Comparison of ENCODE assay signal across 19 mouse cellular contexts in genomic region chr10:120338841-120339240, GRCm38 (mm10).
DNase-seq lines count a peak whose midpoint lies in the region; ATAC-seq and TF ChIP-seq lines count a peak whose summit lies in the region.
"Had no signal": no experiment of that assay in that cellular context is flagged by ENCODE, and none has a peak within 500 bp of the region (broad histone marks: within the 10 kb centered on the region; RNA-seq: fewer than 3 reads in every experiment).

No protein-coding gene starts in this region.

- no peak for TF ChIP-seq CTCF in kidney, adult 2 months (conservative IDR thresholded peaks at IDR 0.05; ENCODE audit: insufficient read depth, insufficient read length, low read depth, low read length)

- no peaks in the 10 kb centered on the region for H3K36me3 ChIP-seq in midbrain, embryonic 11.5 days (ENCODE audit: control insufficient read depth, insufficient read depth, low read length)
- H3K36me3 ChIP-seq in midbrain, embryonic 16.5 days (ENCODE audit: control insufficient read depth, insufficient read depth, low read length), result no peaks in the 10 kb centered on the region
- H3K36me3 ChIP-seq in embryonic facial prominence, embryonic 13.5 days, result no peaks in the 10 kb centered on the region
- no peaks in the 10 kb centered on the region for H3K36me3 ChIP-seq in kidney, adult 2 months (ENCODE audit: control insufficient read depth, insufficient read depth, low read length)
- H3K36me3 ChIP-seq: heart, embryonic 12.5 days; hindbrain, embryonic 15.5 days had no signal

- no peak overlapping the region for H3K27ac ChIP-seq in midbrain, embryonic 11.5 days (ENCODE audit: low read depth, low read length)
- H3K27ac ChIP-seq in midbrain, embryonic 16.5 days (ENCODE audit: low read length), result no peak overlapping the region
- H3K27ac ChIP-seq in embryonic facial prominence, embryonic 13.5 days, result peak overlapping the region; percentile 22; the same call in 1 of the 2 replicates
- H3K27ac ChIP-seq in kidney, adult 2 months (ENCODE audit: insufficient read depth, low read depth, low read length), result no peak overlapping the region
- H3K27ac ChIP-seq: hindbrain, embryonic 15.5 days had no signal

- no peaks in the 10 kb centered on the region for H3K9me3 ChIP-seq in midbrain, embryonic 11.5 days (ENCODE audit: control insufficient read depth, low read length)
- no peaks in the 10 kb centered on the region for H3K9me3 ChIP-seq in midbrain, embryonic 16.5 days (replicated peaks; ENCODE audit: control insufficient read depth, low read length, poor library complexity, severe bottlenecking)
- no peaks in the 10 kb centered on the region; the same call in 1 of the 2 replicates for H3K9me3 ChIP-seq in embryonic facial prominence, embryonic 13.5 days
- H3K9me3 ChIP-seq: hindbrain, embryonic 15.5 days had no signal

- H3K4me3 ChIP-seq in midbrain, embryonic 11.5 days (ENCODE audit: low read depth, low read length), result no peak overlapping the region
- H3K4me3 ChIP-seq in midbrain, embryonic 16.5 days (ENCODE audit: low read depth, low read length), result no peak overlapping the region
- no peak overlapping the region for H3K4me3 ChIP-seq in embryonic facial prominence, embryonic 13.5 days
- H3K4me3 ChIP-seq in kidney, adult 2 months (ENCODE audit: insufficient read depth, low read depth, low read length), result no peak overlapping the region
- H3K4me3 ChIP-seq: heart, embryonic 12.5 days; hindbrain, embryonic 15.5 days had no signal

- H3K4me2 ChIP-seq in midbrain, embryonic 11.5 days, result no peak overlapping the region
- no peak overlapping the region for H3K4me2 ChIP-seq in midbrain, embryonic 16.5 days (ENCODE audit: low read length)
- H3K4me2 ChIP-seq in embryonic facial prominence, embryonic 13.5 days, result no peak overlapping the region
- H3K4me2 ChIP-seq: heart, embryonic 12.5 days; hindbrain, embryonic 15.5 days had no signal

- no peaks in the 10 kb centered on the region for H3K4me1 ChIP-seq in midbrain, embryonic 11.5 days (ENCODE audit: control insufficient read depth, insufficient read depth, low read length)
- no peaks in the 10 kb centered on the region for H3K4me1 ChIP-seq in midbrain, embryonic 16.5 days (ENCODE audit: control insufficient read depth, insufficient read depth, low read length)
- peaks cover 8% of the 10 kb centered on the region; the same call in 1 of the 2 replicates for H3K4me1 ChIP-seq in embryonic facial prominence, embryonic 13.5 days
- H3K4me1 ChIP-seq in kidney, adult 2 months (ENCODE audit: control insufficient read depth, insufficient read depth, low read length), result no peaks in the 10 kb centered on the region
- H3K4me1 ChIP-seq: heart, embryonic 12.5 days; hindbrain, embryonic 15.5 days had no signal

- ATAC-seq in midbrain, embryonic 11.5 days (ENCODE audit: low FRiP score), result no peak
- no peak for ATAC-seq in midbrain, embryonic 16.5 days
- ATAC-seq in embryonic facial prominence, embryonic 13.5 days (ENCODE audit: insufficient number of reproducible peaks, insufficient read depth, low FRiP score, low TSS enrichment, low read depth), result no peak
- ATAC-seq: forebrain, embryonic 14.5 days; intestine, embryonic 16.5 days had no signal

- H3K9ac ChIP-seq in midbrain, embryonic 11.5 days (ENCODE audit: low read length), result no peak overlapping the region
- no peak overlapping the region for H3K9ac ChIP-seq in midbrain, embryonic 16.5 days (ENCODE audit: low read depth, low read length)
- no peak overlapping the region for H3K9ac ChIP-seq in embryonic facial prominence, embryonic 13.5 days
- H3K9ac ChIP-seq: heart, embryonic 12.5 days; hindbrain, embryonic 15.5 days had no signal

- H3K27me3 ChIP-seq in midbrain, embryonic 11.5 days (ENCODE audit: control insufficient read depth, insufficient read depth, low read length), result no peaks in the 10 kb centered on the region
- no peaks in the 10 kb centered on the region for H3K27me3 ChIP-seq in midbrain, embryonic 16.5 days (ENCODE audit: control insufficient read depth, insufficient read depth, low read depth, low read length)
- H3K27me3 ChIP-seq in embryonic facial prominence, embryonic 13.5 days, result no peaks in the 10 kb centered on the region
- H3K27me3 ChIP-seq in kidney, adult 2 months (replicated peaks; ENCODE audit: control insufficient read depth, insufficient read depth, low read length), result no peaks in the 10 kb centered on the region
- H3K27me3 ChIP-seq: heart, embryonic 12.5 days; hindbrain, embryonic 15.5 days had no signal

- no peak for TF ChIP-seq POLR2A in kidney, adult 2 months (IDR thresholded peaks at IDR 0.05; ENCODE audit: low read depth, low read length)

- DNase-seq in midbrain, embryonic 11.5 days (ENCODE audit: low spot score, missing footprints), result peak; percentile 75
- DNase-seq in ES-CJ7 (ENCODE audit: low read depth, low spot score) (peak; percentile 15), NIH3T3 (ENCODE audit: low read depth) (peak; percentile 41)
- DNase-seq in kidney, adult 2 months, result no peak
- DNase-seq in layer of hippocampus, postnatal 10 days (ENCODE audit: low spot score in 2 of 2), result no peak
- no peak for DNase-seq in frontal cortex, postnatal 36 days (ENCODE audit: low spot score in 2 of 2)
- DNase-seq: adrenal gland, adult 2 months; adrenal gland, postnatal 25 days; cerebellum, adult 2 months; cerebellum, postnatal 10 days; embryo, embryonic 11 days; gastrocnemius, postnatal 14 days; heart, postnatal 36 days had no signal

- WGBS in midbrain, embryonic 11.5 days, result 64% methylated on average over 5 of the region's 5 CpGs
- WGBS in midbrain, embryonic 16.5 days, result 54% methylated on average over 5 of the region's 5 CpGs
- WGBS in embryonic facial prominence, embryonic 13.5 days, result 37% methylated on average over 5 of the region's 5 CpGs
- WGBS in kidney, adult 2 months, result 76% methylated on average over 5 of the region's 5 CpGs

Comparison
In these comparisons a context has a peak if more than half of its experiments do, and no peak if none do; other contexts are left out.
1. DNase-seq: peak in midbrain, embryonic 11.5 days (single experiment), ES-CJ7 (single experiment) and NIH3T3 (single experiment); none in kidney, adult 2 months (single experiment), layer of hippocampus, postnatal 10 days (0 of 2) and frontal cortex, postnatal 36 days (0 of 2).